Mouse (Mus musculus) CH12.LX (cell line): ENCODE results near the gene Pigm. TPM values are rescaled to one million over a fixed set of nuclear protein-coding genes. Genes with fewer than 3 reads are reported as not detected.

ENCODE experiments used
- DNase-seq: peaks from one replicate; pipeline ENCODE4 v3.0.0-alpha.2; 2013; ENCODE audit errors: extremely low read depth
- H3K27ac ChIP-seq: 2 replicates; pipeline ENCODE4 v1.5.1; 2012; ENCODE audit warnings: low read depth, mild to moderate bottlenecking, control low read depth, moderate library complexity; ENCODE audit not compliant: insufficient read depth
- H3K27me3 ChIP-seq: replicated peaks from 2 replicates; pipeline ENCODE3; 2012; ENCODE audit warnings: inconsistent platforms
- H3K36me3 ChIP-seq, 2 experiments: replicated peaks in 1 of 2; 2 replicates each; pipeline versions ENCODE3 to v1.6.1; 2012; ENCODE audit warnings: inconsistent platforms in 1 of 2, low read length in 1 of 2, mild to moderate bottlenecking in 1 of 2, mixed read lengths in 1 of 2, moderate library complexity in 1 of 2; ENCODE audit not compliant: control insufficient read depth in 1 of 2, insufficient read depth in 1 of 2
- H3K4me1 ChIP-seq, 2 experiments: 2 replicates each; pipeline ENCODE4 v1.6.1; 2012; ENCODE audit warnings: inconsistent platforms in 1 of 2, moderate library complexity in 1 of 2; ENCODE audit not compliant: insufficient read depth in 2 of 2, control insufficient read depth in 1 of 2
- H3K4me2 ChIP-seq: 2 replicates; pipeline ENCODE4 v1.6.1; 2012; ENCODE audit warnings: low read depth, mild to moderate bottlenecking, control low read depth; ENCODE audit not compliant: poor library complexity, insufficient read depth, severe bottlenecking
- H3K4me3 ChIP-seq, 3 experiments: fragments of 150-350 bp in 1 of 3; sonication (generic) in 1 of 3; replicated peaks in 1 of 3; 2 replicates each; pipeline versions ENCODE3 to v1.5.1; 2011 to 2012; ENCODE audit warnings: low read depth in 2 of 3, low read length in 2 of 3, mild to moderate bottlenecking in 2 of 3, moderate library complexity in 2 of 3, control low read depth in 1 of 3, improper control_type of control experiment in 1 of 3, inconsistent platforms in 1 of 3, mixed read lengths in 1 of 3; ENCODE audit not compliant: poor library complexity in 1 of 3
- H3K79me2 ChIP-seq: replicated peaks from 2 replicates; pipeline ENCODE4 v1.6.1; 2012; ENCODE audit warnings: mild to moderate bottlenecking, moderate library complexity; ENCODE audit not compliant: control insufficient read depth, poor library complexity, insufficient read depth, severe bottlenecking; ENCODE audit errors: extremely low read depth
- H3K9ac ChIP-seq: 2 replicates; pipeline ENCODE4 v1.6.1; 2012; ENCODE audit warnings: low read depth, mild to moderate bottlenecking, control low read depth, moderate library complexity; ENCODE audit not compliant: insufficient read depth
- H3K9me3 ChIP-seq: replicated peaks from 2 replicates; pipeline ENCODE3; 2012; ENCODE audit warnings: low read length, inconsistent platforms, mixed read lengths
- BHLHE40 ChIP-seq: IDR thresholded peaks from 2 replicates; pipeline ENCODE4 v1.6.1; 2011; ENCODE audit warnings: mild to moderate bottlenecking, low read depth, low read length, improper control_type of control experiment
- CHD1 ChIP-seq: IDR thresholded peaks from 2 replicates; pipeline ENCODE4 v1.6.1; 2012; ENCODE audit warnings: low read depth, low read length, improper control_type of control experiment, inconsistent platforms
- ETS1 ChIP-seq: conservative IDR thresholded peaks from 2 replicates; pipeline ENCODE4 v1.6.1; 2012; ENCODE audit warnings: low read depth, mild to moderate bottlenecking, inconsistent platforms, low read length, improper control_type of control experiment, moderate library complexity
- MAX ChIP-seq: IDR thresholded peaks from 2 replicates; pipeline ENCODE4 v1.6.1; 2011; ENCODE audit warnings: low read length, improper control_type of control experiment
- MEF2A ChIP-seq: IDR thresholded peaks from 2 replicates; pipeline ENCODE4 v1.6.1; 2014; ENCODE audit warnings: low read depth, mild to moderate bottlenecking, inconsistent platforms, low read length, improper control_type of control experiment, borderline replicate concordance
- MXI1 ChIP-seq: IDR thresholded peaks from 2 replicates; pipeline ENCODE4 v1.6.1; 2011; ENCODE audit warnings: mild to moderate bottlenecking, low read depth, low read length, improper control_type of control experiment
- MYC ChIP-seq: IDR thresholded peaks from 2 replicates; pipeline ENCODE4 v1.6.1; 2011; ENCODE audit warnings: low read depth, mild to moderate bottlenecking, improper control_type of control experiment, low read length
- NELFE ChIP-seq: IDR thresholded peaks from 2 replicates; pipeline ENCODE4 v1.6.1; 2011; ENCODE audit warnings: low read depth, low read length, improper control_type of control experiment
- POLR2A ChIP-seq: IDR thresholded peaks from 2 replicates; pipeline ENCODE4 v1.6.1; 2011; ENCODE audit warnings: low read depth, mild to moderate bottlenecking, improper control_type of control experiment, low read length
- POLR2AphosphoS2 ChIP-seq: IDR thresholded peaks from 2 replicates; pipeline ENCODE4 v1.6.1; 2011; ENCODE audit warnings: low read depth, low read length, improper control_type of control experiment
- RAD21 ChIP-seq: IDR thresholded peaks from 2 replicates; pipeline ENCODE4 v1.6.1; 2011; ENCODE audit warnings: low read depth, mild to moderate bottlenecking, low read length, improper control_type of control experiment, moderate library complexity
- SIN3A ChIP-seq: IDR thresholded peaks from 2 replicates; pipeline ENCODE4 v1.6.1; 2012; ENCODE audit warnings: low read length, improper control_type of control experiment, inconsistent platforms
- SMC3 ChIP-seq: IDR thresholded peaks from 2 replicates; pipeline ENCODE4 v1.6.1; 2011; ENCODE audit warnings: low read depth, low read length, improper control_type of control experiment
- TBP ChIP-seq: conservative IDR thresholded peaks from 2 replicates; pipeline ENCODE4 v1.6.1; 2011; ENCODE audit warnings: low read depth, low read length, improper control_type of control experiment
- USF1 ChIP-seq: IDR thresholded peaks from 2 replicates; pipeline ENCODE4 v1.6.1; 2014; ENCODE audit warnings: low read depth, mild to moderate bottlenecking, inconsistent platforms, low read length, improper control_type of control experiment
- dilution Hi-C: fragments of 300-500 bp; cut with MboI; formaldehyde crosslinking; loops from 2 replicates; pipeline ENCODE4 v1.14.3; 2020; ENCODE audit warnings: low sequenced_read_pairs; ENCODE audit not compliant: extremely low pct_unique_long_range_greater_than_20kb, extremely low pct_ligation_motif_present
- in situ Hi-C: fragments of 300-500 bp; cut with MboI; formaldehyde crosslinking; loops from 3 replicates; pipeline ENCODE4 v1.14.3; 2019; ENCODE audit warnings: low sequenced_read_pairs, low pct_ligation_motif_present, low pct_unique_long_range_greater_than_20kb, mixed read lengths
- polyA plus RNA-seq: library from polyadenylated mRNA; unstranded; fragments of >175 nt; gene quantifications from 2 replicates; pipeline ENCODE4 v1.2.1, GENCODE M21; 2012; ENCODE audit warnings: low read depth; ENCODE audit not compliant: insufficient read length
- total RNA-seq, 2 experiments: library from RNA; depleted of rRNA; stranded (reverse); fragments of 300-350 nt in 1 of 2; fragments of >200 nt in 1 of 2; gene quantifications; 2 replicates each; pipeline ENCODE4 v1.2.3; 2012 to 2014

The Pigm gene
- total and polyA plus RNA-seq, 3 experiments = 8.6 to 13.8 (median 10.7) TPM

DNA sequence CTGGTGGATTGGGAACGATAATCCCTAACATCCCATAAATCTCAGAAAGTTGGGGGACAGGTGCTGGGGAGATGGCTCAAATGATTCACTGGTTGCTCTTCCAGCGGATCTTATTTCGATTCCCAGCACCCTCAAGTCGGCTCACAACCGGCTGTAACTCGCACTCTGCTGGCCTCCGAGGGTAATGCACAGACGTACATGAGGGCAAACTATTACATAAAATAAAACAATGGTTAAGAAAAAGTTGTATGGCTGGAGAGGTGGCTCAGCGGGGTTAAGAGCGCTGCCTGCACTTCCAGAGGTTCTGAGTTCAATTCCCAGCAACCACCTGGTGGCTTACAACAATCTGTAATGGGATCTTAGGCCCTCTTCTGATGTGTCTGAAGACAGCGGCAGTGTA is 49.7 kb upstream of the Pigm start:
- H3K9me3 ChIP-seq = peaks cover 10% of the 10 kb centered on the region
- DNase-seq = no peak
- peaks cover 39% of the 10 kb centered on the region for H3K27me3 ChIP-seq
- no peak overlapping the region for H3K9ac ChIP-seq
- no peak overlapping the region for H3K4me2 ChIP-seq
- H3K27ac ChIP-seq = no peak overlapping the region
- TF ChIP-seq BHLHE40 (no peak), RAD21 (no peak), MEF2A (no peak), SIN3A (no peak), MXI1 (no peak)
- no peaks in the 10 kb centered on the region; a peak in 2 of 4 replicates for H3K4me1 ChIP-seq
- dilution Hi-C loops = no loop called here
- H3K4me3 ChIP-seq = no peak overlapping the region
- H3K79me2 ChIP-seq = no peaks in the 10 kb centered on the region
- in situ Hi-C loops = no loop called here
- peaks cover 0 to 13% of the 10 kb centered on the region in 2 experiments for H3K36me3 ChIP-seq

DNA sequence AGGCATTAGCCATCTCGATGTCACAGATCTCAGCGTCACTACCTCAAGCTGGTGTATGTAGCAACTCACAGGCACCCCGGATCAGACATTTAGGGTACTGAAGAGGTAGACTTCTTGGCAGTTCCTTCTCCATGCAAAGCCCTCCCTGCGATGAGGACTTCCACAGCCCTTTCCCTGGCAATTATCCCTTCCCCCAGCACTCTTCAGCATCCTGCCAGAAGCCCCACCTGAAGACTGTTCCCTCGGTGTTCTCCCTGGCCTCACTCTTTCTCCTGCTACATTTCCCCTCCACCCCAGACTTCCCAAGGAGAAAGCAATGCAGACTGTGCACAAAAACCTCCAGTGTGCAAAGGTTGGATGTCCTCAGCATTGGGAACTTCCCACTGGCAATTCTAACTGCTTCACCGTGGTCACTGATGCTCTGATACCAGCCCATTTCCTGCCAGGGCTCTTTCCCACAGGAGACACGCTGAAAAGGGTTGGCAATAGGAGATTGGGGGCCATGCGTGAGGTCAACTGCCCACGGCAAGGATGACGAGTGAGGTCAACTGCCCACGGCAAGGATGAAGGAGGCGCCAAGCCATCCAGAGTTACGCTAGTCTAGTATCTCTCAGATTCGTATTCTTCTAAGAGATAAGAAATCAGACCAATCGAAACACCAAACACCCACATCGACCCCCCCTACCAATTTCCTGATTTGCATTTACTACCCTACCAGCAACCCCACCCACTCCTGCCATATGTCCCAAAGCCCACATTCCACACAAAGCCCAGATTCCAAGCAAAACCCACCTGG is 48.9 kb upstream of the Pigm start:
- no peak overlapping the region for H3K27ac ChIP-seq

DNA sequence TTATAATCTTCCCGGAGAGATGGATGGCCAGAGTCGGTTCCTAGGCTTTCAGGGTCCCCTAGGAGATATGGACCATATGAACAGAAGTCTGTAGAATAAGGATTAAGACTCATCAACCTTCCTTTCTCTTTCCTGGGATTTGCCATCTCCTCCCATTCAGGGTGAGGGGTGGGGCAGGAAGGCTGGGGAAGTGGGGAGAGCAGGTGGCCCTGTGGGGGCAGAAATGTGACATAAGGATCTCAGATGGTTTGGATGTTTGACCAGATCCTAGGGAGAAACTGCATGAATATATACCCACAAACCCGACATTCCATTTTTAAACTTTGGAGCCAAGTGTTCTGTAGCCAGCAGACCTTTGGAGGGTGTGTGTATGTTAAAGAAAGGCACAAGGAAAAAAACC is 48.3 kb upstream of the Pigm start:
- DNase-seq = no peak
- TF ChIP-seq MXI1 (no peak), POLR2AphosphoS2 (no peak), CHD1 (no peak), MAX (no peak), MYC (no peak), ETS1 (no peak)
- in situ Hi-C loops = no loop called here

More for the DNA sequence above, 48.9 kb upstream of the Pigm start:
- dilution Hi-C loops (no loop called here), in situ Hi-C loops (no loop called here)
- H3K4me1 ChIP-seq = no peaks in the 10 kb centered on the region; a peak in 2 of 4 replicates
- H3K4me2 ChIP-seq = no peak overlapping the region
- no peak for TF ChIP-seq POLR2A
- no peak for TF ChIP-seq TBP
- no peak for TF ChIP-seq USF1
- TF ChIP-seq NELFE = no peak
- no peak for TF ChIP-seq SMC3
- TF ChIP-seq, all 38 proteins: peak for 0
- Histone ChIP-seq H3K36me3 (peaks cover 0 to 9% of the 10 kb centered on the region in 2 experiments), H3K9me3 (peaks cover 10% of the 10 kb centered on the region), H3K9ac (no peak overlapping the region), H3K79me2 (no peaks in the 10 kb centered on the region), H3K27me3 (peaks cover 40% of the 10 kb centered on the region), H3K4me3 (no peak overlapping the region)
- no peak for DNase-seq

More for the DNA sequence above, 48.3 kb upstream of the Pigm start:
- Histone ChIP-seq H3K4me2 (no peak overlapping the region), H3K79me2 (no peaks in the 10 kb centered on the region), H3K36me3 (peaks cover 0 to 9% of the 10 kb centered on the region in 2 experiments), H3K4me3 (no peak overlapping the region), H3K9me3 (peaks cover 10% of the 10 kb centered on the region), H3K4me1 (no peaks in the 10 kb centered on the region; a peak in 2 of 4 replicates), H3K9ac (no peak overlapping the region), H3K27me3 (peaks cover 42% of the 10 kb centered on the region), H3K27ac (no peak overlapping the region)
- dilution Hi-C loops = no loop called here
